Mouse (Mus musculus): Measurements from ENCODE around the gene Ptbp3.
A peak's percentile ranks its signal among the peaks of the same experiment; 100 is the strongest.

The Ptbp3 gene

DNA sequence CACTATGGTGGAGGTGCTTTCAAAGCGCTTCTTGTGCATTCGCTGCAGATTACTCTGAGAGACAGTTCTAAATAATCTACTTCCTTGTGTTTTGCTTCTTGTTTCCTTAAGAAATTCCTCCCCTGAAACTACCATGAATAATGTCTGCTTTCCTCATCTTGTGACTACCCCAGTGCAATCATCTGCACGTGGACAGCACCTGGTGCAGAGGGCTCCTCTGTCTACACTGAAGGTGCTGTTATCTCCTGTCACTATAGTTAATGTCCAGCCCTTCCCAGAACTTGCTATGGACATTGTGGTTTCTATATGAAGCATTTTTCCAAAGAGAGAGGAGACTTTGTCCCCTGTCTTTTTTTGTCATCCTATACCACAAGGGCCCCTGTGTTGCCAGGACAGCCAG is 4.4 kb upstream of the Ptbp3 start:
- DNase-seq: no peak

DNA sequence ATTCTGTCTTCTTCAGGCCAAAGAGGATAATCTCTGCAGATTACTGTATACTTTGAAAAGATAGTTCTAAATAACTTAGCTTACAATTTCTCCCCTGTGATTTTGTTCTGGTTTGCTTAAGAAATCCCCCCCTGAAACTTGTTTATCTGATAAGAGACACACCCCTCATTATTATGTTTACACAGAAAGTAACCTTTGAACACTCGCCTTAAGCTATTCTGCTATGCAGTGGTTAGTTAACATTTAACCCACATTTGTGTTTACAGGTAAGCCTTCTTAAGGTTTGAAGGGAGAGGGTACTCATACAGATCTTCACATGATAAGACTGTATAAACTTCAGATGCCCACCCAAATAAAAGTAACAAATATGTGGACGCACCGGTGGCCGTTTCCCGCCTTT is 3.7 kb upstream of the Ptbp3 start:
- DNase-seq: no peak

DNA sequence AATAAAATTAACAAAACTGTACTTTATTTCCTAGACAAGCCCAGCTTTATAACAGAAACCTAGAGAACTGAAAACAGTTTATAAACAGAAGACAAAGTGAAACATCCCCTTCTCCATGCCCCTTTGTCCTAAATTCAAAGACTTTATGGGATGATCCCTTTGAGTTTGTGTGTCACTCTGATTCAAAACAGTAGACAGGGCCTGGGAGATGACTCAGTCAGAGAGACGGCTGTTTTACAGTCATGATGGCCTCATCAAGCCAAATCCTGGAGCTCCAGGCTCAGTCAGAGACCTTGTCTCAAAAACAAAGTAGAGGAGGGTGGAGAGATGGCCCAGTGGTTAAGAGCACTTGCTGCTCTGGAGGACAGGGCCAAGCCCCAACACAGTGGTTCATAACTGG is 2.7 kb upstream of the Ptbp3 start:
- DNase-seq: no peak

DNA sequence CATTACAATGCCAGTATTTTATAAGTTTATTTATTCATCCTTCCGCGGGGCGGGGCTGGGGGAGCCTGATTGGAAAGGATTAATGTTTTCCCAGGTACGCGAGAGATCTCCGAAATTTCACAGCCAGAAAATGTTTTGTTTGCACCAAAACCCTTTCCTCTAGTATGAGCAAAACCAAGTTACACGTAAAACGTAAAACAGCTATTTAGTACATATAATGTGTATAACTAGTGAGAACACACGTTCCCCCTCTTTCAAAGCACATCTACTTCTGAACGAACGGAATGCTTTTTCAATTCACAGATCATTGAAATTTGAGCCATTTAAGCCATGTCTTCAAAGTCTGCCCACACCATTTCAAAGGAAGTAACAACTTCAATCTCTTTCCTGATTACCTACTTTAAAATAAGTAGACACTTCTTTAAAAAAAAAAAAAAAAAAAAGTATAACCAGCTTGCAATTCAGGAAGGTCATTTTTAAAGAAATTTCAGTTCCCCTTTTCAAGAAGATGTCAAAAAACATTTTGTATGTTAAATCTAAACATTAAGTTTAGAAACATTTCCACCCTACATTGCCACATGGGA is 905 bp upstream of the Ptbp3 start:
- no peak for DNase-seq

DNA sequence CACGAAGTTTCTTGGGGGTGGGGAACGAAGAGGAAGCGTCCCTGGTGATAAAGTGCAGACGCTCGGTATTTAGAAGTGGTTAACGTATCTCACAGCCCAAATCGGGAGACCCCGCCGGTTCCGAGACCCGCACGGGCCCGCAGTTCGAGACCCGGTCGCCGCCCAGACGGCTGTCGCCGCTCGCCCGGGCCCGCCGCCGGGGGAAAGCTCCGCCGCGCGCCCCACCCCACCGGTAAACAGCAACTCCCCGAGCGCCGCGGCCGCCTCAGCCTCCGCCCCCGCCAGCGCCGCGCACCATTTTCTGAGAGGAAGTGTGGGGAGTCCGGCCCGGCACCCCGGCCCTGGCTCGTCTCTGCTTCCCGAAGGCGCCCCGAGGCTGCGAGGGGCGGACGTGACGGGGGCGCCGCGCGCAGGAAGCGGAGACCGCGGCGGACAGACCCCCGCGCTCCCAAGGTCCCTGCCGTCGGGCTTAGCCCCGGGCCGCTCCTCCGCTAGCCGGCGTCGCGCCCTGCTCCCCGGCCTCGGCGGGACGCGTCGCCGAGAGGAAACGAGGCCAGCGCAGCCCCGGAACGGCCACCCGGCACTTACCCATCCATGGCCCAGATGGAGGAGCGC is 497 bp downstream of the Ptbp3 start:
- DNase-seq: peak; percentile 71

DNA sequence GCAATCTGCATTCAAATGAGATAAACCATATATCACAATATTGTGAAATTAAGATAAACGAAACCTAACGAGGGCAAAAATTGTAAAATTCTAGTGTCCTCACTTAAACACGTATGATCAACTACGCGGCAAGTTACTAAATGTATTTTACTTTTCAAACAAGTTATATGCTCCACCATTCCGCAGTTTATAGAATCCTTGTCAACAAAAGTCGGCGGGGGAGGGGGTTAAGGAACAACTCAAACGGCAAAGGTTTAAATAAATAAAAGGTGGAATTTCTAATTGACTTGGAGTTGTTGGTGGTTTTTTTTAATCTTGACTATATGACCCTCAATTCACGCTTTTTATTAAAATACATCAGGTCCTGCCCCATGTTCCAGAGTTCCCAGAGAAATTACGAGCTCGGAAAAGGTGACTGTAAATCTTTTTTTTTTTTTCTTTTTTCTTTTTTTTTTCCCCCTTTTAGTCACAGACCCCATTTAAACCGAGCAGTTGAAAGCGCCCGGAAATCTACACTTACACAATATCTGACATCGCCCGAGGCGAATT is 1.1 kb downstream of the Ptbp3 start:
- DNase-seq: no peak

DNA sequence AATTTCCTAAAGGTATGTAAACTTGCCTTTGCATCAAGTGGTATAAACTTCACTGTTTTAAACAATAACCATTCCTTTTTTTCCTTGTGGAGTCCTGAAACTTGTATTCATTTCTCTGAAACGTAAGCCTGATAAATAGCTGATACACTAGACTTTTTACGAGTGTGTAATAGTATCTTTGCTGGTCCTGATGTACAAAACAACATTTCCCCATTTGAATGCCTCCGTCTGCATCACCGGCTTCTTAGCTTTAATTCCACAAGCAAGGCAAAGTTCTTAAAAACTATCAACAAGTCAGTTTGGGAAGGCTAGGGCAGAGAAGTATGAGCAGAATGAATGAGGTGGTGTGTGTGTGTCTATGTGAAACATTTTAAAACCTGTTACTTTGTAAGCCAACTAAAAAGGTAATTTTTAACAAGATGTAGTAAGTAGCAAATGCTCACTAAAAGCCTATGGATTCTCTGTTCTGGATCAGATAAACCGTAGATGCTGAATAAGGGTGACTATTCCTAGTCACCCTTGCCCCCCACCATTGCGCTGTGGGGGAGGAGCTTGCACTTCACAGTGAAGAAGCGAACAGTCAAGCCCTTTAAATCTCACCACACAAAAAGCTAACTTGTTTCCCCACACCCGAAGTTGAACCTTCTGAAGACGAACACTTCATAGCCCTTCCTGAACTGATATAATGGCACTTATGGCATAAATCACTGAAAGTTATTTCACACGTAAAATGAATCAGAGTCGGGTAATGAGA is 1.9 kb downstream of the Ptbp3 start:
- DNase-seq: no peak

DNA sequence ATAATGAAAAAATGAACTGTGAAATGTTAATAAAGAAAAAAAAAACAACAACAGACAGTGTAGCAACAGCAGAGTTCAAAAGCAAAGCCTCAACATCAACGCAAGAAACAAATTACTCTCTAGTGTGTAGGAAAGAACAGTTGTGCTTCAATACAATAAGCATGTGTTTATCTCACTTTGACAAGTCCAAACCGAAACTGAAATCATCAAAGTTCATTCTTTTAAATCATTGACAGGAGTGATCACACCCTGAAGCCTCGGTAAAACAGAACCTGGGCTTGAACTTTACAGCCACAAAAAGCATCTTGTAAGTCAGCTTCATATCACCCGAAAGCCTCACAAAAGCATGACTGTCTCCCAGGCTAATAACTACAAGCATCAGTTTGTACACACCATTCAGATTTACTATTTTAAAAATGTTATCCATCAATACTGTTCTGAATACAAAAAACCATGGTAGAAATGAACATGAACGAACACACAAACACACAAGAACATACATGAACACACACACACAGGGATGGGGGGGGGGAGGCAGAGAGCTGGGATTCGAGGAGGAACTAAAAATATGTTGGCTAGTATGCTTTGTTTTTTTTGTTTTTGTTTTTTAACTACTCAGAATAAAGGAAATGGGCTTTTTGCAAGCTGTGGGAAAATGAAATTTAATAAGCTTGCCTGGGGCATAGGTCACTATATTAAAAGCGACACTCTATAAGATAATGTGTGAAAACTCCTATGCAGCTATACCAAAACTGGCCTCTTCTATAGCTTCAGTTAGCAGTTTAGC is 2.7 kb downstream of the Ptbp3 start:
- DNase-seq: no peak

DNA sequence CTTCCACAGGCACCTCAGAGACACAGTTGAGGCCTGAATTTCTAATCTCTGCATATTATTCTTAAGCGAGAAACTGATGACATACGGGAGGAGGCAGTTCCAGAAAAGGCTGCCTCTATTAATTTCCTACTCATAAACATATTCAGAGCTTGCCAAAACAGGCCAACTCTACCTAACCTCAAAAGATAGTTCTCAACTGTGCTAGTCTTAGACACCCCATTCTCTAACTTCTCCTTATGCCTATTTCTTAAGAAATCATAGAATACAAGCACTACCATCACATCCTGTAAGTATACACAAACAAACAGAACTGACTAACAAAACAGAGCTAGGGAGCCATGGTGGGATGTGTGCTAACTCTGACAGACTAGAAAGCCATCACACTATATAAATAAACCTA is 4.5 kb downstream of the Ptbp3 start:
- DNase-seq: no peak

DNA sequence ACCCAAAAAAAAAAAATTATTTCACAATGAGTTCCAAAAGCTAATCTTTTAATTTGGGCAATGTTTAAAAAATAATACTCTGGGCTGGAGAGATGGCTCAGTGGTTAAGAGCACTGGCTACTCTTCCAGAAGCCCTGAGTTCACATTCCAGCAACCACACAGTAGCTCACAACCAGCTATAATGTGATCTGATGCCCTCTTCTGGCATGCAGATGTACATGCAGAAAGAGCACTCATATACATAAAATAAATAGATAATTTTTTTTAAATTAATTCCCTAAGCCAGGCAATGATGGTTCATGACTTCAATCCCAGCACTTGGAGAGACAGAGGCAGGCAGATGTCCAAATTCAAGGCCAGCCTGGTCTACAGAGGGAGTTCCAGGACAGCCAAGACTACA is 6.2 kb downstream of the Ptbp3 start:
- DNase-seq: no peak

DNA sequence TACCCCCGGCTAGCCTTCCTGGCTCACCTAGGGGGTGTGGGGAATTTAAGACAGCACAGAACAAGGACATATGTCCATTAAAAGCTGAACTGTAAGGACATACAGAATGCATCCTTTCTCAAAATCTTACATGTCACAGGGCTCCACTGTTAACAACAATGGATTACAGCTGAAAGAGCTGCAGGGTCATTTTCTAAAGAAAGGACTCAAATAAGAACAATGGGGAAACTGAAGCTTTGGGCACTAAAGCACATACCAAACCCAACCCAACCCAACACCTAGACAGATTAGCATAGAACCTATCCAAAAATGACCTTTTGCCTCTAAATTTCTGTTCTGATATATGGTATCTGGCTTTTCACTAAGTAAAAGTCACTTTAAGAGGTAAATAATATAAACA is 12.9 kb downstream of the Ptbp3 start:
- no peak for DNase-seq

DNA sequence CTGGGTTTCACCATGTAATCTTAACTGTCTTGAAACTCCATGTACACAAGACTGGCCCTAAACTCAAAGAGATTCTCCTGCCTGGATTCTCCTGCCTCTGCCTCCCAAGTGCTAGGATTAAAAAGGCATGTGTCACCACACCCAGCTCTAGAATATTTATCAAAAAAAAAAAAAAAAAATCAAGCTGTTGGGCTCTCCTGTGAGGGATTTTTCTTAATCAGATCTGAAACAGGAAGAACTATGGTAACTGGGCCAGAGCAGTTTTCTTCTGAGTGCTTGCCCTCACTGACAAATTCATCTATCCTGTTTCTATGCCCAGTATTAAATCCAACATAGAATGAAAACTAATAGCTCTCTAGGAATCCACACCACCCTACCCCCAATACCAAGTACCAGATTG is 13.5 kb downstream of the Ptbp3 start:
- DNase-seq: no peak

DNA sequence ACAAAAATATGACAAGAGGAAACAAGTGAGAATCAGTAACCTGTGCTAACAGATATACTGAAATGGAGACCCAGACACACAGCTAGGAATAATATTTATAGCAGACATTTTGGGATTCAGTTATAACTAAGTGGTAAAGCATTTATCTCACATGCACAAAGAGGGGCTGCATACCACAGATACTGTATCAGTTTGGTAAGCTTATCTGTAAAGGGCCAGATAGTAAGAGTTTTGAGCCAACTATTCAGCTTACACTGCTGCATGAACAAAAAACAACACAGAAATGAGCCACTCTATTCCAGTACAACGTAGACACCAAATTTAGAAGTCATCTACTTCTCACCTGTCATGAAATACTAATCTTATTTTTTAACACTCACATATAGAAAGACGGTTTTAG is 15.9 kb downstream of the Ptbp3 start:
- DNase-seq: no peak

DNA sequence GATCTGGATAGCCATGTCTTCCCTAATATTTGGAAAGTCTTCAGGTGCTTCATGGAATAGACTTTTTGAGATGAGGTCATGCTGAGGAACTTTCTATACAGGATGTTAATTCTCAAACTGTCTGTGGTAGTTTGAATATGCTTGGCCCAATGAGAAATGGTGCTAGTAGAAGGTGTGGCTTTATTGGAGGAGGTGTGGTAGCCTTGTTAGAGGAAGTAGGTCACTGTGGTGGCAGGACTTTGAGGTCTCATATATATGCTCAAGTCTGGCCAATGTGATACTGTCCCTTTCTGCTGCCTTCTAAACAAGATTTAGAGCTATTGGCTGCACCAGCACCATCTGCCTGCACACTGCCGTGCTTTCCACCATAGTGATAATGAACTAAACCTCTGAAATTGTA is 18.0 kb downstream of the Ptbp3 start:
- DNase-seq: no peak

DNA sequence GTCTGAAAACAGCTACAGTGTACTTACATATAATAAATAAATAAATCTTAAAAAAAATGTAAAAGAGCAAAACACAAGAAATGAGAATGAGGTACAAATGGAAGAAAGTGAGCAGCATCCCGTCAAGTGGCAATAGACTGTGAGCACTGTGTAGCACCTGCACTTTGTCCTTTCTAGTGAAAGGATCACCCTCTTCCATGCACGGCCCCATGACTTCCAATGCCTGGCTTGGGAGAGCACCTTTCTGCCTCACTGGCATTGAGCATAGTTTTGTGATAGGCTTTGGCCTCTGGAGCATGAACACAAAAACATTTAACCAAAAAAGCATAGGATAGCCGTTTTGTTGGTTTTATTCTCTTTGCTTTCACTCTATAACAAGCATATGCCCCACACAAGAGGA is 21.7 kb downstream of the Ptbp3 start:
- DNase-seq: no peak

DNA sequence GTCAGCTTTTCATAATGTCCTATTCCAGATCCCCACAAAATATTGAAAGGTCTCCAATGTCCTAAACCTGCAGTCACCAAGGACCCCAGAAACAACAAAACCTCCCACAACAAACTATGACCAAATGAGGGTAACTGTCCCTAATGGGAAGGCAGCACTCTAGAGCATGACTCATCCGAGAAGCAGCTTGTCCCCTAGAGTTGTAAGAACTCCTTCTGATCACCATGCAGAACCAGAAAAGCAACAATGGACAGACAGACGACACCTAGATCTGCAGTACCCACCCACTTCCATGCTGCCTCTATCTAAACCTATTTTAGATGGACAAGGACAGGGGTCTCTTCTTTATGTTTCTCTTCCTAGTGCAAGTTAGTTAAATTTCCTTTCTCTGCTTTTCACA is 22.4 kb downstream of the Ptbp3 start:
- DNase-seq: no peak

DNA sequence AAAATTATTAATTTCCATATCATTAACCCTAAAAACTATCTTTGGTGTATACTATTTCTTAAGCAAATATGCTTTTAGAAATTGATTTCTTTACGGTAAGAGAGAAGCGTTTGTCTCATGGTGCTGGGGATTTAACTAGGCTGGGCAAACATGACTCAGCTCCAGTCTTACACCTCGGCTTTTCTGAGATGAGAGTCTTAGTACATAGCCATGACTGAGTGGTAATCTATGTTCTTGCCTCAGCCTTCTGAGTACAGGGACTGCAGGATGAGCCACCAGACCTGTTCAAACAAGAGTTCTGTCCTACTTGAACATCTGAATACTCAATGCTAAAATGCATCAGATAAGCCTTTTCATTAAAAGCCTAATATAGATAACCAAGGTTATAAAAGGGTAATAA is 24.3 kb downstream of the Ptbp3 start:
- no peak for DNase-seq

DNA sequence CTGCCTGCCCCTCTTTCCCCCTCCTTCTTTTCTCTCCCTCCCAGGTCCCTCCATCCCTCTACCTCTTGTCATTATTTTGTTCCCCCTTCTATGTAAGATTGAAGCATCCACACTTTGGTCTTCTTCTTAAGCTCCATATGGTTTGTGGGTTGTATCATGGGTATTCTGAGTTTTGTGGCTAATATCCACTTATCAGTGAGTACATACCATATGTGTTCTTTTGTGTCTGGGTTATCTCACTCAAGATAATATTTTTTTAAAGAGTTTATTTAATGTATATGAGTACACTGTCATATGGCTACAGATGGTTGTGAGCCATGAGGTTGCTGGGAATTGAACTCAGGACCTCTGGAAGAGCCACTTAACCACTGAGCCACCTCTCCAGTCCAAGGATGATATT is 38.8 kb downstream of the Ptbp3 start:
- no peak for DNase-seq

DNA sequence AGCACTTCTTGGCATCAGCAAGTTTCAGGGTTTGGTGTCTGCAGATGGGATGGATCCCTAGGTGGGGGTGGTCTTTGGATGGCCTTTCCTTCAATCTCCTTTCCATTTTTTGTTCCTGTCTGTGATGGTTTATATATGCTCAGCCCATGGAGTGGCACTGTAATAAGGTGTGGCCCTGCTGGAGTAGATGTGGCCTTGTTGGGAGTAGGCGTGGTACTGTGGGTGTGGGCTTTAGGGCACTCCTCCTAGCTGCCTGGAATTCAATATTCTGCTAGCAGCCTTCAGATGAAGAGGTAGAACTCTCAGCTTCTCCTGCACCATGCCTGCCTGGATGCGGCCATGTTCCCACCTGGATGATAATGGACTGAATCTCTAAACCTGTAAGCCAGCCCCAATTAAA is 39.6 kb downstream of the Ptbp3 start:
- DNase-seq: no peak

DNA sequence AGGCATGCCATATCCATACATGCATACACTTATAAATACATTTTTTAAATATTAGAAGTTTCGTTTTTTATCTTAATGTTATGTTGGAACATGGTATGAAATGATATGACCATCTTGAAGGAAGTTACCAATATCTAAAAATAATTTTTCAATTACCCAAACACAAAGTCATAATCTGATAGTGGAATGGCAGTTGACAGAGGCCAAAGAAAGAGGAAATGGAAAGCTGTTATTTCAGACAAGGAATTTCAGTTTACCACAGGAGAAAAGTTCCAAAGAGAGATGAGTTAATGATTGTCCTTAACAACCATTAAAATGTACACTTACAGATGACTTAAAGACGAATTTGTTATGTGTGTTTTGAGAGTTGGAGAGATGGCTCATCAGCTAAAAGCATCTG is 41.4 kb downstream of the Ptbp3 start:
- no peak for DNase-seq

DNA sequence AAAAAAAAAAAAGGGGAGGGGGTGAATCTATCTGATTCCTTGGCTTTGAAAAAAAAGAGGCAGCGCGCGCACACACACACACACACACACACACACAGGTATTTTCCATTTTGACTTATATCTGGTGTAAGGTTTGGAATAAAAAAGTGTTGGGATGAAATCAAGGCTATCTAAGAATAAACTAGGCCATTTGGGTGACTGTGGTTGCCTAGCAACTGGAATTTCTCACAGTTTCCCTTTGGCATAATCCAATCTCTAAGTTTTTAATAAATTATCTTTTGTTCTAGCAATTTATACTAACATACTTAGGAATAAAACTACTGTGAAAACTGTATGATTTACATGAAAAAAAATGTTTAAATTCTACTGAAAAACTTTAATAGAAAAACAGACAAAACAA is 42.5 kb downstream of the Ptbp3 start:
- no peak for DNase-seq

DNA sequence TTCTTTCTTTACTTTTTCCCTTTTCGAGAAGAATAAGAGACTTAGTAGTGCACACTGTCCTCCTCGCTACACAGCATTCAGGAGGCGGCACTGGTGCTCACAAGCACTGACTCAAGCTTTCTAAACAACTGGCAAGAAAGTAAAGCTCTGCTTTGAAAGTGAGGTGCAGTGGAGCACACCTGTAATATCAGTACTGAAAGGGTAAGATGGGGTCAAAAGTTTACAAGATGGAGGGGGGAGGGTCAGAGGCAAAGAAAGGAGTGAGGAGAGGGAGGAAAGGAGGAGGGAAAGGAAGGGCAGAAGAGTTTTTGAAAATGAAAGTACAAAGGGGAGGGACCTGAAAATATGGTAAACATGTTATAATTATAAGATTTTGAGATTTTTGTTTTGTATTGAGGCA is 43.7 kb downstream of the Ptbp3 start:
- DNase-seq: no peak

DNA sequence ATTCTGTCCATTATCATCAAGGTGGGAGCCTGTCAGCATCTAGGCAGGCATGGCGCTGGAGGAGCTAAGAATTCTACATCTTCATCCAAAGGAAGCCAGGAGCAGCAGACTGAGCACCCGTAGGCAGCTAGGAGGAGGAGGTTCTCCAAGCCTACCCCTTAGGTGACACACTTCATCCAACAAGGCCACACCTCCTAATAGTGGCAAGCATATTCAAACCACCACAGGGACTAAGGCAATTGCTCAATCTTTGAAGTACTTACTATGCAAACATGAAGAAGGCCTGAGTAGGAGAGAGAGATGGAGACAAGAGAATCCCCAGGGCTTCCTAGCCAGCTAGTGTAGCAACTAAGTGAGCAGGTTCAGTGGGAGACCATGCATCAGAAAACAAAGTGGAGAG is 58.1 kb downstream of the Ptbp3 start:
- DNase-seq: no peak

DNA sequence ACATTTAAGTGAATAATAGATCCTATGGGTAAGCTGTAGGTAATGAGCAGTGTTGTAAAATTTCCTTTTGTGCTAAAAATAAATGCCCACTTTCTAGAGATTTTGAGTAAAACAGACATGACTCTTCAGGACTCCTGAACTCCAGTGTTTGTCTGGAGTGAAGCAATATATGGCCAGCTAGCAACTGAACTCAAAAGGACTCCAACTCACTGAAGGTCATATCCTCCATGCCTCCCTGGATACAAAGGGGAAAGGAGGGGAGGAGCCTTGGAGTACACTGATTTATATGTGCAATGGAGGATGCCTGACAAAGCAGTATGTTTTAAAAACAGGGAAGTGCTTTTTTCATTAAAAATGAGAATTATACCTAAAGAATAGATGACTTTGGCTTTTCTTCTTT is 77.9 kb downstream of the Ptbp3 start:
- no peak for DNase-seq

All from right cerebral cortex, postnatal 25 days (tissue).